Mouse (Mus musculus) megakaryocyte, embryonic 14.5 days (primary cell): ENCODE data around the gene Apba3.

ENCODE experiments used
- FLI1 ChIP-seq: IDR thresholded peaks from 2 replicates; pipeline ENCODE4 v1.6.1; 2012; ENCODE audit warnings: low read length, inconsistent platforms, mixed read lengths
- GATA1 ChIP-seq: IDR thresholded peaks from 3 replicates; pipeline ENCODE4 v1.6.1; 2012; ENCODE audit warnings: mixed read lengths, low read length, inconsistent platforms, borderline replicate concordance

DNA sequence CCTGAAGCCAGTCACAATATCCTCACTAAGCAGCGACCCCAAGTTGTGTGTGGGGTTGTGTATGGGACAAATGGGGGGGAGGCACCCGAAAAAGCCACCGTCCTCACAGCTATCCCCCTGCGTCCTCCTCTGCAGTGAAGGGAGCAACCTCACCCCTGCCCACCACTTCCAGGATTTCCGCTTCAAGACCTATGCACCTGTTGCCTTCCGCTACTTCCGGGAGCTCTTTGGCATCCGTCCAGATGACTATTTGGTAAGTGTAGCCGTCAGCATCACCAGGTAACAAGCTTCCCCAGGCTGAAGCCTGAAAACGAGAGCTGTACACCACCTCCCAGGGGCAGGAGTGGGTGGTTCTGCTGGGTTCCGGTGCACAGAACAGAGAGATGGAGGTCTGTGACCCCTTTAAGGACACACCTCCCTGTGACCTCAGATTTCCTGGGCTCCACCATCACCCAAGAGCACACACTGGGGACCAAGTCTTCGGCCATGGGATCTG, 39.5 kb downstream of the Apba3 start:
- TF ChIP-seq GATA1 (no peak), FLI1 (no peak)
